Mouse (Mus musculus): ENCODE measurements around the gene Igsf23.

DNA sequence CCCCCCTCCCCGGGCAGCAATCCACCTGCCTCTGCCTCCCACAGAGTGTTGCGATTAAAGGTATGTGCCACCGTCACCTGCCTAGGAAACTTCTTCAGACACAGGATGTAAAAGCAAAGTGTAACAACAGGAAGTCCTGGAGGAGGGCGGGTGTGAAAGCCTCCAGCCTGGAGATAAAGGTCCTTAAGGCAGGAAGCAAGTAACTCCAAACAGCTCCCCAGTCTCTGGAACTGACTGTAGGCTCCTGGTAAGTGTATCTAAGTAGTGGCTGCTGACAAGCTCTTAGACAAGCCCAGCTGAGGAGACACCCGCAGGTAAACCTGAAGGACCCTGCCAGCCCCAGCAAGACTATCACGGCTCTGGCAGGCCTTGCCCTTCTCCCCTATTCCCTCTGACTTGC is 10.3 kb downstream of the Igsf23 start:
- TF ChIP-seq CTCF (IDR thresholded peaks at IDR 0.05; ENCODE audit: low read depth) (no peak), EP300 (optimal IDR thresholded peaks at IDR 0.05) (no peak)

Data from stomach, postnatal 0 days (tissue).